Mouse (Mus musculus) right cerebral cortex, adult 2 months (tissue): ENCODE data around the gene Colgalt2.
A peak's percentile ranks its signal among the peaks of the same experiment; 100 is the strongest.
"Not testable (repeated sequence)": the region's sequence is repeated elsewhere in the genome, so short reads cannot be mapped to it uniquely, and the experiment has no call there.

Experiments
- DNase-seq, 2 experiments: peaks; one replicate each; pipeline ENCODE4 v3.0.0; 2021 to 2022; ENCODE audit warnings: low spot score in 2 of 2

Gene Colgalt2

DNA sequence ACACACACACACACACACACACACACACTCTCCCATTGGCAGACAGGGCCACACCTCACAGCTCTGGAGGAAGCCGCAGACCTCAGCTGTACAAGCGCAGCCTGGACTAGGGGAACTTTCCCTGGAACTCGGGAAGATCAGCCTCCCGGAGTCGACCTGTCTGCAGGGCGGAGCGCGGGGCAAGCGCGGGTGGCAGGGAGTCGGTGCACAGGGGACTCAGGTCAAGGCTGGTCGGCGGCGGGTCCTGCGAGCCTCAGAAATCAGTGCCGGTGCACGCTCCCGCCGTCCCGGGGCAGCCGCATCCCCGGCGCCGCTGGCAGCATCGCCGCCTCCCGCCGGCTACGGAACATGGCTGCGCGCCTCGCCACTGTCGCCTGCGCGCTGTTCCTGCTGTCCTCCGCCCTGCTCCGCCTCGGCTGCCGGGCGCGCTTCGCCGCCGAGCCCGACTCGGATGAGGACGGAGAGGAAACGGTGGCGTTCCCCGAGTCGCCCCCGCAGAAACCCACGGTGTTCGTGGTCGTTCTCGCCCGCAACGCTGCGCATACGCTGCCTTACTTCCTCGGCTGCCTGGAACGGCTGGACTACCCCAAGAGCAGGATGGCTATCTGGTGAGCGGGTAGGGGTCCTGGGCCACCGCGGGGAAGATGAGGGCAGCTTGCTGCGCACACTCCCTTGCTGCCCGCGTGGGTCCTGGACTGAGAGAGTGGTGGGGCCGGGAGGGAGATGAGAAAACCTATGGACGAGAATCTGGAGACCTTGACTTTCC lies at the start of gene Colgalt2:
Colgalt2 (plus strand) TSS at position 41 of the 766 bp plus-strand sequence.
- DNase-seq, result peak; percentile 58 to 63

DNA sequence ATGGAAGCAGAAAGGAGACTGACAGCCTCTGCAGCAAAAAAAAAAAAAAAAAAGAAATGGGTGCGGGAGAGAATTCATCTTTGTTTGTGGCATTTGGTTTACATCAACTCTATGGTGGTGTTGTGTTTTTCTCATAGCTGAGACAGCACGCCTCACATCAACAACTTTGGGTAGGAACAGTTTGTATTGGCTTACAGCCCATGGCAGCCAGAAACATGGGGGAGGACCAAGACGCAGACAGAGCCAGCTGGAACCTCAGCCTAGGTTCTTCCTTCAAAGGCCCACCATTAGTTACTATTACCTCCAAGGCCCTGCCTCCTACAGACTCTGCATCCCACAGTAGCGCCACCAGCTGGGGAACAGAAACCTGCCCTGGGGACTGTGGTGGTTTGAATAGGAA lies 42.9 kb upstream of the Colgalt2 start:
- DNase-seq, result no peak

DNA sequence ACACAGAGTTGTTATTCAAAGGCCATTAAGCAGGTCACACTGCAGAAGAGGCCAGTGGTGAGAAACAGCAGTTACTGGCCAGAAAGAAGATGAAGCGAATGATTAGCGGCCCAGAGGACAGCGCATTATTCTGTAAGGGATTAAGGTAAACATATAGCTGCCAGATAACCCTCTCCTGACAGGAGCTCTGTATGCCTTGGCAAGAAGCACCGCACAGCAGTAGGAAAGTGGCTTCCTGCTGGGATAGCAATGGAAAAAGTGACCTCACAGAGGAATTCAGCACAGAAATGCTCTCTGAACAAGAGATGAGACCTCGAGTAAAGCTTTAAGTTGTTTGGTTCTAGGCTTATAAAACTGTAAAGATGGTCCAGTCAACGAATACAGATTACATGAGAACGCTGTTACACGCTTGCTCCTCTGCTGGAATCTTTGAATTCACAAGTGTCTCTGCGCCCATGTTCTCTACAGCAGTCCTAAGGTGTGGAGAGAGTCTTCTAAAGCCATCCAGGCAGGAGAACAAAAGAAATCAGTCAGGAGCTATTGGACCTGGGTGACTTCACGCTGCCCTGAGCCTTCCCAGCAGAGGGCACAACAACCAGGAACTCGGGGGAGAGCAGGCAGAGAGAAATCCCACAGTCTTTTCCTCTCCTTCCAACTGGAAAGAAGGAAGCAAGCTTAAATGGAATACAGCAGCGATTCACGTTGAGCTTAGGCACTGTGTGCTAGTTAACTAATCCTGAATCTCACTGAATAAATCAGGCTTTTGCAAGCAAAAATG lies 31.1 kb upstream of the Colgalt2 start:
- no peak for DNase-seq

DNA sequence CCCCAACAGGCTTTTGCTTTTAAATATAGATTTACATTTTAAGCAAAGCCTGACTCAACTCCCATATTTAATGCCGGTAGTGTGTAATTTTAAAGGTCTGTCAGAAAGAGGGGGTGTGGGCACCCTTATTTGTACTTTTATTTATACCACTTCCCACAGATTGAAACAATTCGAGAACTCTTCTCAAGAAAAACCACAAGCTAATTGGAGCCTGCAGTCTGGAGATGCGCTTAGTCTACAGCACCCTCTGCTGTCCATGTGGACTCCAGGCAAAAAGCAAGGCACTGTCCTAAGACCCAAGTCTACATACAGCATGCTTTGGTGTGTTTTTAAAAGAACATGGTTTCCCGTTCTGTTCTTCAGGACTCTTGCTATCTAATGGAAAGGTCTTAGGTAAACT lies 30.5 kb upstream of the Colgalt2 start:
- peak; percentile 83 to 84 for DNase-seq

DNA sequence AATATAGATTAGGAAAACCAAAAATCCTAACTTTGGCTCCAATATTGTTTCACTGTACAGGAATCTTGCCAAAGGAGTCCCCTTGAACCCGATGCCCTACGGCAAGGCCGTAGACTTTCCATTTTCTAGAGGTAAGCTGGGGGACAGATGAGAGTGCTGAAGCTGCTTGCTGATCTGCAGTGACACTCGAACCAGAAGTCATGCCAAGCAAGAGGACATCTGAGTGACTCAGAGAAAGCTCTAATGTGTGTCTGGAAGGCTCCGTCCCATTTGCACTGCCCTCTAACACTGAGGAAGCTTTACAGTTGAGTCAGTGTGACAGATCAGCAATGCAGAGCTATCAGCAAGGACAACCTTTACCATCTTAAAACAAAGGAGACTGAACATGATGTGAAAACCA lies 21.3 kb upstream of the Colgalt2 start:
- no peak for DNase-seq

DNA sequence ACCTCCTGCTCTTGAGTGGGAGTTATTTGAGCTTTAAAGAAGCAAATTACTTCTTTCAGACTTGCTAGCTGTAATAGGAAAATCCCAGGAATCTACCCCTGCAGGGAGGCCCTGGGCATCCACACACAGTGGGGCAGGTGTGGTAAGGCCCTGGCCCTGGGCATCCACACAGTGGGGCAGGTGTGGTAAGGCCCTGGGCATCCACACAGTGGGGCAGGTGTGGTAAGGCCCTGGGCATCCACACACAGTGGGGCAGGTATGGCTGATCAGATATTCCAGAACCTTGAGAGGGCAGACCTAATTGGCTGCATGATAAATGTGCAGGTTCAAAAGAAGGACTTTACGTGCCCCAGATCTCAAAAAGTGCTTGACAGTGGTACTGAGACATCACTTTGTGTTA lies 15.0 kb upstream of the Colgalt2 start:
- DNase-seq, result no peak

DNA sequence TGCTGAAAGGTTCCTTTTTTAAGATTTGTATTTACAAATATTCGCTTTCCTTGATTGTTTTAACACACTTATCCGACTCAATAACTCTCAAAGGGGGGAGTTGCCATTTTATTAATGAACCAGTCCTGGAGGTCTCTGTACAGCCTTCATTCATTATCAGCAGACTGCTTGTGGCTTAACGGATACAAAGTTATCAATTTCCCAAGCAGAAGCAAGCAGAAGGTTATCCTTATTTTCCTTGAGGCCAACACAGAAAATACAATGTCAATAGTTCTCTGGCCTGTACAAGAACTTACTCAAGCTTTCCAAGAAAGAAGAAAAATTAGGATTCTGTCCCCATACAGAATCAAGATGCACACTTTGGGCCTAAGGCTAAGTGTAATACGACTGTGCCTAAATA lies 13.9 kb upstream of the Colgalt2 start:
- DNase-seq, result not testable (repeated sequence)

DNA sequence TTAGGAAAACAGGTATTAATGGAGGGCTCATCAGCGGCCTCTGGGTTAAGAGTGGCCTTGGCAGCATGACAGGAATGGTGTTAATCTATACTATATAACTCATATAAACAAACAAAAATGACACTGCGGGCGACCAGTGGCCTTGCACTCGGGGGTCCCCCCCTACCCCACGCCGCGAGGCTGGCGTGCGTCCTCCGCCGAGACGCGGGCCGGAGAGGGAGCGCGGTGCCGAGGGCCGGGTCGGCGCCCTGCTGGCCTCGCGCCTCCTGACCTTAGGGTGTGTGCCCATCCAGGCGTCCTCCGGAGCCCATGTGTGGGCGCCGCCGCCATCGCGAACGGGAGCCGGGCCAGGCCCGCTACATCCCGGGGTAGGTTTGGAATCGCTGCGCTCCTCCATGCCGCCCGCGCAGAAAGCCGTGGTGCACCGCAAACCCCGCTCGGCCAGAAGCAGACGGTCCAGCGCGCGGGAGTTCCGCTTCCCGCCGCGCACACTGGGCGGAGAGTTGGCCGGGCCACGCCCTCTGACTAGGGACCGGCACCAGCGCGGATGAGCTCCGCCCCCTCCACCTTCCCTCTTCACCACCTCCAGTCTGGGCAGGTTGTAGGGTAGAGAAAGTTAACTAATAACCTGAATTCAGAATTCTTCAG lies 13.3 kb upstream of the Colgalt2 start, which contains the start of gene Tsen15:
Tsen15 (minus strand) TSS at position 501 of the 648 bp plus-strand sequence.
- DNase-seq, result peak; percentile 84 to 86

DNA sequence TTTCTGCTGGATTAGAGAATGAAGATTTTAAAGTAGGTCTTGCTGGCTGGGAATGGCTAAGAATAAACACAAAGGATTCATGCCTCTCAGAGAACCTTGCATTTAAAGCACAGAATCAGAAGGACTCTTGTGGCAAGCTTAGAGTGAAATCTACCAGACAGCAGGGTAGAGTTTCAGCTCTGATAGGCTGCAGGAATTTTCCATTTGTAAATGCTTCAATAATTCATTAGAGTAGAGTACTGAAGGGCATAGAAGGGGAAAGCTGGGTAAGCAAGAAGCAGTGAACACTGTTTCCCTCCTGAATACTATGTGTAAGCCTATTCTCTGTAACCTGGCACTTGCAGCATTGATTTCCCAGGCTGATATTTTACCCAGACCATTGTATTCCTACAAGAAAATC lies 10.4 kb upstream of the Colgalt2 start:
- DNase-seq, result no peak

DNA sequence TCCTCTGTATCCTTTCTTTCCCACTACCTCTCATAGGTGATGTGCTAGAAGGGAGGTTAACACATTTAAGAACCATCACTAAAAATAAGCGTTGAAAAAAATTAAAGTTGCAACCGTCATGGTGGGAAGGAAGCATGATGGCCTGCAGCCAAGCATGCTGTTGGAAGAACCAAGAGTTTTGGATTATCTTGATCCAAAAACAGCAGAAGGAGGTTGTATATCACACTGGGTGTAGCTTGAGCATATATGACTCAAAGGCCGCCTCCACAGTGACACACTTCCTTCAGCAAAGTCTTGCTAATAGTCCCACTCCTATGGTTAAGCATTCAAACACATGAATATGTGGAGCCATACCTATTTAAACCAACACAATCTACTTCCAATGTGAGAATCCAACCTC lies 5.5 kb upstream of the Colgalt2 start:
- peak; percentile 33 to 45 for DNase-seq

DNA sequence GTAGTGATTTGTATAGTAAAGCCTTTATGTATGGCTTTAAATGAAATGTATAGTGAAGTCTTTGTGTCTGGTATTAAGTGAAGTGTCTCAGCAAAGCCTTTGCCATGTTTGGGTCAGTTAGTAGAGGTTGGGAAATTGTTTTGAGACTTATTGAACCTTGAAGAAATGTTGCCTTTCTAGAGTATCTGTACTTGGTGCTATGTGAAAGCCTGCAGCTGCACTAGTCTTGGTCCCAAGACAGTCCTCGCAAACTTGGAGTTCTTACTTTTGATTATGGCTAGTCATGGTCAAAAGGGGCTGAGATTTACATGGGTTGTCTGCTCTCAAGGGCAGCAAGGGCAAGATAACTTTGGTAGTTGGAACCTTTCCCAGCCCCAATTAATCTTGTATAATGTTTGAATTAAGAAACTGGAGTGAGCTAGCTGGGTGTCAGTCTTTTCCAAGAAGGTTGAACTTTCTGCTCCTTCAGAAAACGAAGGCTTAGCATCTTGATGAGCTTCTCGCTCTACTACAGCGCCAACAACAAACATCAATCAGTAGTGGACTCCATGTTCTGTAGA lies 4.6 kb upstream of the Colgalt2 start:
- DNase-seq, result no peak

DNA sequence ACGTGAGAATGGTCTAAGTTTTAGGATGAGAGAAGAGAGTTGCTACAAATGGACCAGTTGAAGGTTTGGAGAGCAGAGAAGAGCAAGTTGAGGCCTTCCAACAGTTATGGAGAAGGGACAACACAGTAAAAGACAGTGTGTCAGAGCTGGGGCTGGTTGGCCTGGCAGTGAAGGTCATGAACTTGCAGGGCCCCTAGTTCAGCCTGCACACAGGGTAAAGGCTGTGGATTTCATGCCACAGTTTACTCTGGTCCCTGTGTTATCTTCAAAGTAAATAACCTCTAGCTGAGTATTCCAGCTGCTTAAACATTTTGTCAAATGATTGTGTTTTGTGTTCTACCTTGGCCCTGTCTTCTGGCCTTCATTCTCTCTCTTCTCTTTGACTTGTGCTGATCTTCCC lies 922 bp upstream of the Colgalt2 start:
- no peak for DNase-seq

DNA sequence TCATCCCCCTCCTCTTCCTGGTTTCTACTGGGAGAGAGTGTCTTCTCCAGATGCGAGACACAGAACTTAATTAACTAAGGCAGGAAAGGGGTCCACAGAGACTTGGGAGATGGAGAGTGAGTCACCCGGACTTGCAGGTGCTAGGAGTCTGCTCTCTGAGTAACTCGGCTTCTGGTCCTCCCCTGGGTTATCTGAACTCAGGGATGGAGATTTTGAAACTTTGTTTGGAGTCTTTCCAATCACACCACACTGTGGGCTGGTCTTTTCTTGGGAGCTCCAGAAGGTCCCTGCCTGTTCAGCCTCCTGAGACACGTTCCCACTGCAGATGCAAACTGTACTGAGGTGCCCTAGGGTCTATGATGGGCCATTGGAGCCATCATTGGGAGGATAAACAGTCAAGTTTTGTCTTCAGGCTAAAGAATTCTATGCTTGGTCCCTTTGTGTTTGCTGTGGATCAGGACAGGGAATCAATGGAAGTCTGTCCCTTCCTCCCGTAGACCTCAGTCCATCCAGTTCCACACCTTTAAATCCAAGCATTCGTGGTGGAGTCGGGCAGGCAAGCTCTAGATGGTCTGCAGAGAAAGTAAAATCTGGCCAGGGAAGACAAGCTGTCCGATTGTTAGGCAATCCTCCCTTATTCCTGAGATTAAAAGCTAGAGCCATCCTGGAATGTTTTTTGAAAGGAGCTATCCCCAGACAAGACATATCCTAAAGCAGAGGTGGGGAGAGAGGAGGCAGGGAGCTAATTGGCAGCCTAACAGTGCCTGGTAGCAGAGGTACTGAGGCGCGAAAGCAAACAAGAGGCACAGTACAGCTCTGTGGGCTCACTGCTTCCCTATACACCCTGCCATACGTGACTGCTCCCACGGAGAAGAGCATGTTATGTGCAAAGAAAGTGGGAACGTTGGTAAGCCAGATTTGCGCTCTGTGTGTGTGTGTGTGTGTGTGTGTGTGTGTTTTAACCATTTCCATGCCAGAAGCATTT lies 1.2 kb downstream of the Colgalt2 start:
- peak; percentile 50 to 55 for DNase-seq

DNA sequence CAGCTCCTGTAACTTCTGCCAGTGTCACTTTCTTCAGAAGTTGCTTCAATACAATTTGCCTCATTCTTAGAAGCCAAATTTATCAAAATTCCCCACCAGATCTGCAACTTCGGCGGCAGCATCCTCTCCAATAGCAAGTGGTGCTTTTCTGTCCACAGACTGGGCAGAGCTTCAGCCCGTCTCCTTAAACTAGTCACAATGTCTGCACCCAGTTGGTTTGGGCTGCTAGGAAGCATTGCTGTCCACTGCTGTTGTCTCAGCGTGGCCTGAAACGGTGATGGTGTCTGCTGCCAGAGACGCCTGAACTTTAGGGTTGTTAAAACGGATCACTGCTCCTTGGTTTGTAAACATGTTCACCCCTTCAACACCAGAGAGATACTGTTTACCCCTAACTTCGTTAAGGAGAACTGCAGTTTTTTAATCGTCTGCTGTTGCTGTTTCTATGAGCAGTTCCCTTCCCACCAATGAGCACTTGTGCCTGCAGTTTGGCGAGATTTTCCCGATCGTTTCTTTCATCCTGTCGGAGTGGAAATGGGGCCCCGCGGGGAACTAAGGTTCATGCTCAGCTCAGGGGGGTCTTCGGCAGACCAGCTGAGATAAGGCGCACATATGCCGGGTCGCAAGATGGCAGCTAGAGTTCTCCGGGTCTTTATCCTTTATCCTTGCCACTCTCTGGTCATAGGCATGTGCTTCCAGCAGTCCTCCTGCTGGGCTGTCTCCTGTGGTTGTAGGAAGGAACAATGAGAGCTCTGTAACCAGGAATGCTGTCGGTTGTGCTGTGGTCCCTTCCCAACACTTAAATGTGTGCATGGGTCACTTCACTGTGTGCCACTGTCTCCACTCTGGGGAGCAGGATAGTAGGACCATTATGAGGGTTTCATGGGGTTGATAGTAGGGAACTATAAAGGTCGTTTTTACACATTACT lies 7.7 kb downstream of the Colgalt2 start:
- no peak for DNase-seq

DNA sequence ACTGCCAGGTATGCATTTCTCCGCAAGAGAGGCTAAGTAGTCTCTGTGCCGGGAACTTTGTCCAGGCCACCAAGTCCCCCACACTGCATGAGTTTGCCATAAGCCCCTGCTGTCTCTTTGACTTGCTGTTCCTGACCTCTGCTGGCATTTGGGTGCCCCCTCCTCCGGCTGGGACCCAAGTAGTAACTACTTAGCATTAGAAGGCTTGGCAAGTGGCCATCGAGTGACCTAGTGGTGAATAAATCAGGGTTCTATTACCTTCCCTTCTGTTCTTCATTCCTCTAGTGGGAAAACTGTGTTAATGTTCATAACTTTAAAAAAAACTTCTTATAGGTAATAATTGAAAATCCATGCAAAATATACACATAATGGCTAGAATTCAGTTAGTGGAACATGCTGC lies 9.7 kb downstream of the Colgalt2 start:
- no peak for DNase-seq

DNA sequence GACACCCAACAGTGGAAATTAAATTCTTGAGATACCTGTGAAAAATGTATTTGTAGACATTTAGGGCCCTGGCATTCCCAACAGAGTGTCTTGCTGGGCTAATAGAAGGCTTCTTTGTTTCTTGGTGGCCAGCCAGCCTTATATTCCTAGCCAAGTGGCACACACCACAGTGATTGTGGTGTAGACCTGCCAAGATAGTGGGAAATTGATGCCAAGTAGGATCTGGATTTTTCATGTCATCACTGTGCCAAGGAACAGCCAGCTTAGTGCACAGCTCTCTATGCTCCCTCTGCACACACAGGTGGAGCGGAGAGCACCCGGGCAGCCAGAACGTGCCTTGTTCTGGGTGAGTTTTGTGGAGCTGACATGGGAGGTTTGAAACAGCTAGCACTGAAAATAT lies 11.0 kb downstream of the Colgalt2 start:
- peak; percentile 18 to 39 for DNase-seq

DNA sequence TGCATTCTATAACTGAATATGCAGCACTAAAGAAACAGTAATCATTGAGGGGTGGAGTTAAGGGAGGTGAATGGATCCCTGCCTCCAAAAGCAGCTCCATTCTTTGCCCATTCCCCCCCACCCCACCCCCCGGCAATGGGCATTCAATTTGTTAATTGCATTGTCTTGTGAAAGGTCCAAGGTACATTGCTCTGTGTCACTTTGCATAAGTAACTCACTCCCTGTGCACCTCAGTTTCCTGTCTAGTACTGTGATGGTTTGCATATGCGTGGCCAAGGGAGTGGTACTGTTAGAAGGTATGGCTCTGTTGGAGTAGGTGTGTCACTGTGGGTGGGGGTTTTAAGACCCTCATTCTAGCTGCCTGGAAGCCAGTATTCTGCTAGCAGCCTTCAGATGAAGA lies 13.5 kb downstream of the Colgalt2 start:
- no peak for DNase-seq

DNA sequence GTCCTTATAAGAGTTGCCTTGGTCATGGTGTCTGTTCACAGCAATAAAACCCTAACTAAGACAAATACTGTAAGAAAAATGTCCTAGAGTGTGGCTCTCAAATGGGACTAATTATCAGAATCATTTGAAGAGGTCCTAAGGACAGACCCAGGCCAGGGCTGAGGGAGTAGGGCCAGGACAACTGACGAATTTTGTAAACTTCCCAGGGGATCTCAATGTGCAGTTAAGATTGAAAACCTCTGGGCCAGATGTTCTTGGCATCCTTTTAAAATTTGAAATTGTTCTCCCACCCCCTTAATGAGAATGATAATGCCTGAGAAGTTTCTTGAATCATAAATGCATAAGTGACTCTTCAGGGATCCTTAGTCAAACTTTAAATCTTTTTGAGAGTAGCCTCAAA lies 14.3 kb downstream of the Colgalt2 start:
- DNase-seq, result no peak

DNA sequence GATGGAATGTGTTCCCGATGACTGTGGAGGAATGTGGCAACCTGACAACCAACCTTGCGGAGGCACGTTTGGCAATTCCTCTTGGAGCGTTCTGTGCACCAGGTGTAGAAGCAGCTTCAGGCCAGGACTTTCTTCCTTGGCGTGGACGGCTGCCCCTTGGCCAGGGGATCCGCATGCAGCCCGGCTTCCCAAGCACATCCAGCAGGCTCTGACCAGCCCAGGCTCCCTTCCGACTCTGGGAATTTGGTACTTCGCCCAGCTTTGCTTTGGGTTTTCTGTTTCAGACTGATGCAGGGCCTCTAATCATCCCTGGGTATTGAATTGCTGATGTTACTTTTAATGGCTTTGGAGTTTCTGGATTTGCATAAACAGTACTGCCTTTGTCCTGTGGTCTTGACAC lies 14.8 kb downstream of the Colgalt2 start:
- DNase-seq, result peak; percentile 11 to 22
